Mouse (Mus musculus): ENCODE data around the gene Ifnar1. TPM values are rescaled to one million over a fixed set of nuclear protein-coding genes. Genes with fewer than 3 reads are reported as not detected.

Ifnar1 gene
- total RNA-seq, 4 experiments from 2014 or later = 8.4 to 10.3 (median 8.6) TPM

GRCm38 (mm10) chr16:91538513-91538912, 53.5 kb downstream of the Ifnar1 start:
- DNase-seq (ENCODE audit: low spot score in 2 of 2) = no peak

GRCm38 (mm10) chr16:91541573-91542081, 56.6 kb downstream of the Ifnar1 start:
- DNase-seq (ENCODE audit: low spot score in 2 of 2) = no peak

- no peak for DNase-seq (ENCODE audit: low spot score in 2 of 2)
Measured at GRCm38 (mm10) chr16:91543619-91544018, 58.6 kb downstream of the Ifnar1 start.

GRCm38 (mm10) chr16:91545597-91546281, 60.7 kb downstream of the Ifnar1 start:
- DNase-seq (ENCODE audit: low spot score in 2 of 2) = no peak

GRCm38 (mm10) chr16:91546391-91546835, 61.4 kb downstream of the Ifnar1 start:
- DNase-seq (ENCODE audit: low spot score in 2 of 2) = no peak

GRCm38 (mm10) chr16:91546836-91547741, 62.1 kb downstream of the Ifnar1 start, which contains the start of gene Ifngr2:
Gene Ifngr2 (plus strand): TSS chr16:91547072.
- DNase-seq (ENCODE audit: low spot score in 2 of 2) = peak; percentile 24 to 39

GRCm38 (mm10) chr16:91547974-91548373, 62.9 kb downstream of the Ifnar1 start:
- no peak for DNase-seq (ENCODE audit: low spot score in 2 of 2)

GRCm38 (mm10) chr16:91548586-91548985, 63.5 kb downstream of the Ifnar1 start:
- DNase-seq (ENCODE audit: low spot score in 2 of 2) = no peak

- DNase-seq (ENCODE audit: low spot score in 2 of 2) = no peak
Measured at GRCm38 (mm10) chr16:91548996-91549395, 64.0 kb downstream of the Ifnar1 start.

- DNase-seq (ENCODE audit: low spot score in 2 of 2) = no peak
Measured at GRCm38 (mm10) chr16:91549616-91550015, 64.6 kb downstream of the Ifnar1 start.

- DNase-seq (ENCODE audit: low spot score in 2 of 2) = no peak
Measured at GRCm38 (mm10) chr16:91551081-91551524, 66.1 kb downstream of the Ifnar1 start.

GRCm38 (mm10) chr16:91552072-91552471, 67.0 kb downstream of the Ifnar1 start:
- no peak for DNase-seq (ENCODE audit: low spot score in 2 of 2)

- no peak for DNase-seq (ENCODE audit: low spot score in 2 of 2)
Measured at GRCm38 (mm10) chr16:91553625-91554024, 68.6 kb downstream of the Ifnar1 start.

GRCm38 (mm10) chr16:91555017-91555605, 70.1 kb downstream of the Ifnar1 start:
- no peak for DNase-seq (ENCODE audit: low spot score in 2 of 2)

- DNase-seq (ENCODE audit: low spot score in 2 of 2) = no peak
Measured at GRCm38 (mm10) chr16:91556659-91557058, 71.6 kb downstream of the Ifnar1 start.

Small RNA genes within 50 kb of the gene (microRNA-seq; reads per million reads assigned to microRNA genes)
- not detected for gene Mir6367

Other genes starting within 250 kb of the Ifnar1 start
- gene Olig1, start 215.5 kb upstream of the Ifnar1 start, total RNA-seq (2022) = not detected
- 1 to 10 TPM; 2.6 to 5.1 (median 4.2) TPM for gene Ifnar2, start 112.5 kb upstream of the Ifnar1 start, total RNA-seq (2022)
- gene Gm21970, start 93.5 kb upstream of the Ifnar1 start, total RNA-seq (2022) = 1 to 10 TPM in 1 of 4 experiments, not detected in 3; 1.3 TPM
- 1 to 10 TPM; 4.4 to 6.4 (median 5.0) TPM for gene Il10rb, start 79.1 kb upstream of the Ifnar1 start, total RNA-seq (2022)
- 10 to 100 TPM; 44.2 to 57.1 (median 54.9) TPM for gene Ifngr2, start 61.8 kb downstream of the Ifnar1 start, total RNA-seq (2022)
- gene Tmem50b, start 112.6 kb downstream of the Ifnar1 start, total RNA-seq (2022) = 10 to 100 TPM; 12.0 to 14.8 (median 13.2) TPM
- gene Dnajc28, start 133.8 kb downstream of the Ifnar1 start, total RNA-seq (2022) = 10 to 100 TPM; 17.2 to 20.8 (median 19.4) TPM
- 10 to 100 TPM; 59.7 to 64.2 (median 61.5) TPM for gene Gart, start 161.7 kb downstream of the Ifnar1 start, total RNA-seq (2022)
- 100 to 1,000 TPM in 2 of 4 experiments, 10 to 100 TPM in 2; 86.2 to 107 (median 101) TPM for gene Son, start 162.3 kb downstream of the Ifnar1 start, total RNA-seq (2022)
- 1 to 10 TPM in 1 of 4 experiments, under 1 TPM in 3; 0.49 to 1.0 (median 0.60) TPM for gene Donson, start 203.5 kb downstream of the Ifnar1 start, total RNA-seq (2022)
- 10 to 100 TPM; 13.2 to 19.2 (median 15.8) TPM for gene Cryzl1, start 243.7 kb downstream of the Ifnar1 start, total RNA-seq (2022)
- 10 to 100 TPM; 64.0 to 77.0 (median 70.7) TPM for gene Itsn1, start 244.0 kb downstream of the Ifnar1 start, total RNA-seq (2022)

Measured in gastrocnemius, adult 8-10 months (tissue).